Mouse (Mus musculus): ENCODE results near the gene Sergef. TPM values are rescaled to one million over a fixed set of nuclear protein-coding genes. Genes with fewer than 3 reads are reported as not detected.

The Sergef gene
- polyA plus RNA-seq, 1 experiment from 2014 or later, result 23.4 TPM

DNA sequence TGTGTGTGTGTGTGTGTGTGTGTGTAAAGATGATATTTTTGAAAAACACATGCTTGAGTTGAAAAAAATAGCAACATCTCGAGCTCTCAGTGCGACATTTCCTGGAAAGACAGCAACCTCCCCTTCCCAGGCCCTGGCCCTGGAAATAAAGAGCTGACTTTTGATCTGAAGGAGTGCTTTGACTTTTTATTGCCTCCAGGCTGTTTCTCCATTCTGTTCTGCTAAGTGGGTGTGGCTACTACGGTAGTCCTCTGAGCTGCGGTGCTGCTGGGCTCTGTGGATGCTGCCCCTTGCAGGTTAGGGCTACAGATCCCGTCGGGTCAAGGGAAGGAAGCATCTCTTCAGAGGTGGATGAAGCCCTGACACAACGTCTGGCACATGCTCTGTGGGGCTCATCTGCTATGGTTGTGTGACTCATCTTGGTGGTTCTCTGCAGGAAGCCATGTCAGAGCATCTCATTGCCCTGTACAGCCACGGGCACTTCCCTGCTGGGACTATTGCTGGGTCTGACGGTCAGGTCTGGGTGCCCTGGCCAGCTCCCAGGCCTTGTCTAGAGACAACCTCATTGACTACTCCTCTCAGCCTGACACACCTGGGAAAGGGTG, 201.0 kb downstream of the Sergef start:
- Histone ChIP-seq H3K36me3 (ENCODE audit: control insufficient read depth, insufficient read depth, low read length) (no peaks in the 10 kb centered on the region), H3K4me1 (ENCODE audit: control insufficient read depth, insufficient read depth, low read length) (peaks cover 3% of the 10 kb centered on the region; the same call in 1 of the 2 replicates), H3K9me3 (replicated peaks; ENCODE audit: control insufficient read depth, low read length) (no peaks in the 10 kb centered on the region), H3K9ac (ENCODE audit: low read length) (no peak overlapping the region), H3K4me2 (ENCODE audit: low read length) (no peak overlapping the region), H3K4me3 (ENCODE audit: low read depth, low read length) (no peak overlapping the region), H3K27me3 (replicated peaks; ENCODE audit: control insufficient read depth, insufficient read depth, low read length) (no peaks in the 10 kb centered on the region), H3K27ac (ENCODE audit: low read depth, low read length) (no peak overlapping the region)
- 73% methylated on average over 9 of the region's 9 CpGs for WGBS
- DNase-seq (ENCODE audit: low spot score), result no peak
- no peak for ATAC-seq

DNA sequence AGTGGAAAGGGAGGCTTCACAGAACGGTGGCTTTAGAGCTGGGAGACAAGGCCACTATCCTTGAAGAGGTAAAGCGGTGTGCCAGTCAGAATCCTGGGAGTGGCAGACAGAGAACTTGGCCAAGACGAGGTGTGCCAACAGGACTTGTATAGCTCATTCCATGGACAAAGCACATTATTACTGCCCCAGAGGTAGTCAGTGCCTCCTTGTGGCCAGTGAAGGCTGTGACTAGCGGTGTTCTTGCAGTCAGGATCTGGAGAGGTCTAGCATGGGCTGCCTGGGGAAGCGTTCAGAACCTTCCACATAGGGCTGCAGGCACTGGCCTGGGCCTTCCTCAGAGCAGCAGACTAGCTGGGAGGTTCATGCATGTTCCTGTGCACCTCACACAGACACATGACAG, 203.8 kb downstream of the Sergef start:
- WGBS, result 91% methylated on average over 5 of the region's 5 CpGs

DNA sequence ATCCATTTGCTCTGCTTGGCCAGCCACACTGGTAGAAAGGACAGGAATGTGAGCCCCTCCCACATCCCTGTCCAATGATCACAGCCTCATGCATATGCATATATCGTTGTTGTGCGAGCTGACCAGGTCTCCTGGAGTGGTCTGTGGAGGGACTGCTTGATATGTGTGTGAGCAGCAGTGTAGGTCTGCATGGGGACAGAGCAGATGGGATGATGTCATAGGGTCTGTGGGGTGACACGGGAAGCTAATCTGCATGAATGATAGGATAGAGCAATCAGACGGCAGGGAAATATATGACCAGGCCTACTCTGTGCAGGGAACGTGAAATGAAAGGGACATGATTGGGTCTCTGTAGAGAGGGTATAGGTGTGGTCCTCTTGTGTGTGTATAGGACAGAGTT, 205.7 kb downstream of the Sergef start:
- H3K4me3 ChIP-seq (ENCODE audit: low read depth, low read length), result no peak overlapping the region
- ATAC-seq (peak; percentile 82), DNase-seq (ENCODE audit: low spot score) (peak; percentile 33)
- H3K27ac ChIP-seq (ENCODE audit: low read depth, low read length), result 0 out of 2 replicates have a peak overlapping the region, but pooled peaks have one; percentile 14
- H3K4me1 ChIP-seq (ENCODE audit: control insufficient read depth, insufficient read depth, low read length), result peaks cover 7% of the 10 kb centered on the region
- H3K9ac ChIP-seq (ENCODE audit: low read length), result no peak overlapping the region
- H3K36me3 ChIP-seq (ENCODE audit: control insufficient read depth, insufficient read depth, low read length), result no peaks in the 10 kb centered on the region
- no peaks in the 10 kb centered on the region for H3K9me3 ChIP-seq (replicated peaks; ENCODE audit: control insufficient read depth, low read length)
- no peak overlapping the region for H3K4me2 ChIP-seq (ENCODE audit: low read length)
- H3K27me3 ChIP-seq (replicated peaks; ENCODE audit: control insufficient read depth, insufficient read depth, low read length), result no peaks in the 10 kb centered on the region
- WGBS, result 42% methylated on average over 5 of the region's 5 CpGs

More for the DNA sequence above, 203.8 kb downstream of the Sergef start:
- Histone ChIP-seq H3K4me1 (ENCODE audit: control insufficient read depth, insufficient read depth, low read length) (peaks cover 7% of the 10 kb centered on the region), H3K36me3 (ENCODE audit: control insufficient read depth, insufficient read depth, low read length) (no peaks in the 10 kb centered on the region), H3K4me2 (ENCODE audit: low read length) (no peak overlapping the region), H3K9ac (ENCODE audit: low read length) (no peak overlapping the region), H3K27ac (ENCODE audit: low read depth, low read length) (no peak overlapping the region), H3K27me3 (replicated peaks; ENCODE audit: control insufficient read depth, insufficient read depth, low read length) (no peaks in the 10 kb centered on the region), H3K4me3 (ENCODE audit: low read depth, low read length) (no peak overlapping the region), H3K9me3 (replicated peaks; ENCODE audit: control insufficient read depth, low read length) (no peaks in the 10 kb centered on the region)
- DNase-seq (ENCODE audit: low spot score) (no peak), ATAC-seq (no peak)

DNA sequence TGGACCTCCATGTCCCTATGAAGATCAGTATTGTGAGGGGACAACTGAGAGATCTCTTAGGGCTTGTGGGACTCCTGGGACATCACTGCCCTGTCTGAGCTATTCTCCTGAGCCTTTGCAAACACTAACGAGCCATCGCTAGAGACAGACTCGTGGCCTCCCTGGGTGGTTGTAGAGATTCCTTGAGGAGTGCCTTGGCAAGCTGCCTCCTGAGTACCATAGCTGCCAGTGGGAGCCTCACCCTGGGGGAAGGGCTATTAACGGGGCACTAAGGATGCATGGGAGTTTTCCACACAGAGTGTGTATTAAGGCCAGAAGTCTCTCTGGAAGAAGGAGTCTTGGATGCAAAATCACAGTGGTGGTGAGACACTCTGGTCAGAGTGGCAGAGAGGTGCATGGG, 214.6 kb downstream of the Sergef start:
- no peak overlapping the region for H3K9ac ChIP-seq (ENCODE audit: low read length)
- H3K9me3 ChIP-seq (replicated peaks; ENCODE audit: control insufficient read depth, low read length), result no peaks in the 10 kb centered on the region
- H3K4me2 ChIP-seq (ENCODE audit: low read length), result no peak overlapping the region
- no peak overlapping the region for H3K27ac ChIP-seq (ENCODE audit: low read depth, low read length)
- H3K36me3 ChIP-seq (ENCODE audit: control insufficient read depth, insufficient read depth, low read length), result 0 out of 2 replicates have a peak, but pooled peaks cover 11% of the 10 kb centered on the region
- ATAC-seq (no peak), DNase-seq (ENCODE audit: low spot score) (peak; percentile 40)
- no peak overlapping the region for H3K4me3 ChIP-seq (ENCODE audit: low read depth, low read length)
- 17% methylated on average over 4 of the region's 4 CpGs for WGBS
- no peaks in the 10 kb centered on the region for H3K27me3 ChIP-seq (replicated peaks; ENCODE audit: control insufficient read depth, insufficient read depth, low read length)
- peaks cover 16% of the 10 kb centered on the region for H3K4me1 ChIP-seq (ENCODE audit: control insufficient read depth, insufficient read depth, low read length)

DNA sequence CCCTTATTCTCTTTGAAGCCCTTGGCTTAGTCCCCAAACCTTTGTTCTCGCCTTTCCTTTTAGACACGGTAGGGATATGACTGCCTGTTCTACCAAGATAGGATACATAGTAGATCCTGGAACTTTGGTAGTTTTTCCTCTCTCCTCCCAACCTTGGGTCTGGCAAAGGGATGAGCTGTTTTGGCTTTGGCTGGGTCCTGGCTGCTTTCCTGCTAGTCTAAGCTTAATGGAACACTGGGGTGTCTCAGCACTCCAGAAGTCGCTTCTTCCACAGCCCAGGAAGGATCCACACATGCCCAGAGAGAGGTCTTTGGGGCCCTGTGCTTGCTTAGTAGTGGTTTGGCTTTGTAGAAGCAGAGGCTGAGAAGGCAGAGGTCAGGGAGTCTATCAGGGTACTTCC, 215.7 kb downstream of the Sergef start:
- 0 out of 2 replicates have a peak, but pooled peaks cover 11% of the 10 kb centered on the region for H3K36me3 ChIP-seq (ENCODE audit: control insufficient read depth, insufficient read depth, low read length)
- no peak overlapping the region for H3K27ac ChIP-seq (ENCODE audit: low read depth, low read length)
- no peaks in the 10 kb centered on the region for H3K27me3 ChIP-seq (replicated peaks; ENCODE audit: control insufficient read depth, insufficient read depth, low read length)
- 55% methylated on average over 3 of the region's 3 CpGs for WGBS
- no peaks in the 10 kb centered on the region for H3K9me3 ChIP-seq (replicated peaks; ENCODE audit: control insufficient read depth, low read length)
- DNase-seq (ENCODE audit: low spot score) (no peak), ATAC-seq (no peak)
- H3K4me2 ChIP-seq (ENCODE audit: low read length), result no peak overlapping the region
- H3K4me1 ChIP-seq (ENCODE audit: control insufficient read depth, insufficient read depth, low read length), result peaks cover 16% of the 10 kb centered on the region
- no peak overlapping the region for H3K4me3 ChIP-seq (ENCODE audit: low read depth, low read length)
- H3K9ac ChIP-seq (ENCODE audit: low read length), result no peak overlapping the region

DNA sequence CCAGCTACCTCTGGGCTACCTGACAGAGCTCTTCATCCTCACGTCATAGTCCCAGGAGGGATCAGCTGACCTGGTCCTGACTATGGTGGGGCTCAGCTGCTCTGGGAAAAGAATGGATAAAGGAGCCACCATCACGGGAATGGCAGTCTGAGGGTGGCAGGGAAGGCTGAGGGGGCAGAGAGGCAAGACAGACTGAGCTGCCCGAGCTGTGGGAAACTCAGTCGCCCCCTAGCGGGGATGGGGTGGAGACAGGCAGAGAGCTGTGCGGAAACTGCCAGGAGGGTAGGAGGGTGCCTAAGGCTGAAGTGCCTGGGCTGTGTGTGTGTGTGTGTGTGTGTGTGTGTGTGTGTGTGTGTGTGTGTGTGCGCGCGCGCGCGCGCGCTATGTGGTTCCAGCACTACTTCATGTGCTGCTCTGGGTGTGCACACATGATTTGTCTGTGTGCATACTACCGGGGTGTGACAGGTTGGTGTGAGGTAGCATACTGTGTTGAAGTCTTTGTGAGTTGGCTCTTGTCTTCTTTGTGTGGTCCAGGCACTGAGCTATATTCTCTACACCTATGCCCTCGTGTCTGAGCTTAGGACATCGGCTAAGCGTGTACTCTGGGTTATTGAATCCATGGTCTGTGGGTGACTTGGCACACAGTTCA, 216.7 kb downstream of the Sergef start:
- 56% methylated on average over 16 of the region's 18 CpGs for WGBS
- Histone ChIP-seq H3K36me3 (ENCODE audit: control insufficient read depth, insufficient read depth, low read length) (0 out of 2 replicates have a peak, but pooled peaks cover 4% of the 10 kb centered on the region), H3K9me3 (replicated peaks; ENCODE audit: control insufficient read depth, low read length) (no peaks in the 10 kb centered on the region), H3K4me3 (ENCODE audit: low read depth, low read length) (no peak overlapping the region), H3K27ac (ENCODE audit: low read depth, low read length) (peak overlapping the region; percentile 70), H3K27me3 (replicated peaks; ENCODE audit: control insufficient read depth, insufficient read depth, low read length) (no peaks in the 10 kb centered on the region), H3K9ac (ENCODE audit: low read length) (no peak overlapping the region), H3K4me1 (ENCODE audit: control insufficient read depth, insufficient read depth, low read length) (peaks cover 16% of the 10 kb centered on the region), H3K4me2 (ENCODE audit: low read length) (peak overlapping the region; percentile 32; the same call in 1 of the 2 replicates)
- peak; percentile 70 for ATAC-seq
- DNase-seq (ENCODE audit: low spot score), result peak; percentile 68

DNA sequence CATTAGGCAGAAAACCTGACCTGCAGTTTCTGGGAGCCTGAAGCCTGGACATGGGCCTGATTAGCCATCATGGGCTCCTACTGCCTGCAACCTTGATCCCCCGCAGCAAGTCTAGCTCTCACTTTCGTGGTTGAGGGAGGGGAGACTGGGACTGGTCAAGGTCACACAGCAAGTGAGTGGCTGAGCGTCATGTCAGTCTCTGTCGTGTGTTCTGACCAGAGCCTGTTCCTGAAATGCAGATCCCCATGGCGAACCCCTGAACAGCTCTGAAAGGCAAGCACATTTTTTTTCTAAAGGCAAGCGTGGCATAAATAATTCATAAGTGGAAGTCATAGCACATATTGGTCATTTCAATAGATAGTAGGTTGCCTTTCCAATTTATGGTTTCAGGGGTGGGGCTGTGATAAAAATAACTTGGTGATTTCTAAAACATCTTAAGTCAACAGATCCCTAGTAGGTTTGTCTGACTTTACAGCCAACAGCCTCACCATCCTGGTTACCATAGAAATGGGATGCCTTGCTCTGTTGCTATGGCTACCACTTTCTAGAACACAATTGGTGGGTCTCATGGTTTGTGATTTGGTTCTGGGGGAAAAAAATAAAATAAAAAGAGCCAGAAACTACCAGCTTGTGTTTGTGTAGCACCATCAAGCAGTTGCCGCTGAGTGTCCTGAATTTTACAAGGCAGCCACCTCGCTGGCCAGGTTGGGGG, 217.4 kb downstream of the Sergef start:
- H3K36me3 ChIP-seq (ENCODE audit: control insufficient read depth, insufficient read depth, low read length), result no peaks in the 10 kb centered on the region
- peak overlapping the region; percentile 32; the same call in 1 of the 2 replicates for H3K4me2 ChIP-seq (ENCODE audit: low read length)
- WGBS, result 49% methylated on average over 8 of the region's 8 CpGs
- peak overlapping the region; percentile 70 for H3K27ac ChIP-seq (ENCODE audit: low read depth, low read length)
- H3K27me3 ChIP-seq (replicated peaks; ENCODE audit: control insufficient read depth, insufficient read depth, low read length), result no peaks in the 10 kb centered on the region
- DNase-seq (ENCODE audit: low spot score) (peak; percentile 89), ATAC-seq (peak; percentile 81)
- H3K9me3 ChIP-seq (replicated peaks; ENCODE audit: control insufficient read depth, low read length), result no peaks in the 10 kb centered on the region
- H3K4me3 ChIP-seq (ENCODE audit: low read depth, low read length), result no peak overlapping the region
- no peak overlapping the region for H3K9ac ChIP-seq (ENCODE audit: low read length)
- peaks cover 16% of the 10 kb centered on the region for H3K4me1 ChIP-seq (ENCODE audit: control insufficient read depth, insufficient read depth, low read length)

DNA sequence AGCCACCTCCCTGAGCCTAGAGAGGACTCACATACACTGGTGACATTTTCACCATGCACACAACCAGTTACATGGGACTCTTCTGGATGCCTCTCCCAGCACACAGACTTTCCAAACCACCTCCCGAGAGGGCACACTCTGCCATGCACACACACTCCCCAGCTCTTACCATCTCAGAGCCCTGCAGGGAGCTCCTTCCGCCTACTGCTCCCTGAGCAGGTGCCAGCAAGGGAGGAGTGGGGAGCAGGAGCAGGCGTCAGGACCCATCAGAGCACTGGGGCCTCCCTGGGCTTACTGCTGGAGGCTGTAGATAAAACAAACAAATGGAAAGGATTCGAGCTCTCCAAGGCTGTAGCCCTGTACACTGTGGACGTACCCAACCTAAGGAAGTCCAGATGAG, 218.1 kb downstream of the Sergef start:
- Histone ChIP-seq H3K4me2 (ENCODE audit: low read length) (no peak overlapping the region), H3K27me3 (replicated peaks; ENCODE audit: control insufficient read depth, insufficient read depth, low read length) (no peaks in the 10 kb centered on the region), H3K9ac (ENCODE audit: low read length) (no peak overlapping the region), H3K9me3 (replicated peaks; ENCODE audit: control insufficient read depth, low read length) (no peaks in the 10 kb centered on the region), H3K36me3 (ENCODE audit: control insufficient read depth, insufficient read depth, low read length) (no peaks in the 10 kb centered on the region), H3K4me3 (ENCODE audit: low read depth, low read length) (no peak overlapping the region), H3K4me1 (ENCODE audit: control insufficient read depth, insufficient read depth, low read length) (peaks cover 16% of the 10 kb centered on the region), H3K27ac (ENCODE audit: low read depth, low read length) (peak overlapping the region; percentile 56; the same call in 1 of the 2 replicates)
- no peak for DNase-seq (ENCODE audit: low spot score)
- WGBS, result 51% methylated on average over 5 of the region's 5 CpGs
- ATAC-seq, result no peak
